Mouse (Mus musculus) stomach, postnatal 0 days (tissue): Measurements from ENCODE around the gene Epb41. TPM values are rescaled to one million over a fixed set of nuclear protein-coding genes. Genes with fewer than 3 reads are reported as not detected.

ENCODE experiments used
- ATAC-seq: fragments of 200-750 bp; cut with Nextera tagmentation; 2 replicates; pipeline ENCODE4 v1.8.0; 2017; ENCODE audit not compliant: low FRiP score, low TSS enrichment
- DNase-seq: peaks from one replicate; pipeline ENCODE4 v3.0.0-alpha.2; 2016; ENCODE audit warnings: low spot score
- H3K27ac ChIP-seq: fragments of 300-500 bp; sonication (generic); replicated peaks from 2 replicates; pipeline ENCODE4 v1.5.1; 2014; ENCODE audit warnings: mild to moderate bottlenecking, control low read depth
- H3K27me3 ChIP-seq: fragments of 300-500 bp; sonication (generic); 2 replicates; pipeline ENCODE4 v1.6.1; 2014; ENCODE audit warnings: low read length; ENCODE audit not compliant: control insufficient read depth, insufficient read depth
- H3K36me3 ChIP-seq: fragments of 300-500 bp; sonication (generic); 2 replicates; pipeline ENCODE4 v1.6.1; 2014; ENCODE audit warnings: low read length, mixed read lengths; ENCODE audit not compliant: control insufficient read depth, insufficient read depth
- H3K4me1 ChIP-seq: fragments of 300-500 bp; sonication (generic); replicated peaks from 2 replicates; pipeline ENCODE4 v1.6.1; 2014; ENCODE audit warnings: antibody characterized with exemption; ENCODE audit not compliant: control insufficient read depth, insufficient read depth
- H3K4me2 ChIP-seq: fragments of 300-500 bp; sonication (generic); replicated peaks from 2 replicates; pipeline ENCODE4 v1.6.1; 2014; ENCODE audit warnings: low read depth, mild to moderate bottlenecking, control low read depth, moderate library complexity
- H3K4me3 ChIP-seq: fragments of 300-500 bp; sonication (generic); 2 replicates; pipeline ENCODE4 v1.5.1; 2014; ENCODE audit warnings: low read depth, low read length, control low read depth
- H3K9ac ChIP-seq: fragments of 300-500 bp; sonication (generic); 2 replicates; pipeline ENCODE4 v1.6.1; 2014; ENCODE audit warnings: mild to moderate bottlenecking, low read length, control low read depth, mixed read lengths
- H3K9me3 ChIP-seq: fragments of 300-500 bp; sonication (generic); 2 replicates; pipeline ENCODE4 v1.6.1; 2016; ENCODE audit warnings: low read length; ENCODE audit not compliant: control insufficient read depth
- CTCF ChIP-seq: IDR thresholded peaks from 2 replicates; pipeline ENCODE4 v1.5.1; 2016; ENCODE audit warnings: antibody characterized with exemption, low read depth, mild to moderate bottlenecking, moderate library complexity
- EP300 ChIP-seq: optimal IDR thresholded peaks from 2 replicates; pipeline ENCODE3; 2016; ENCODE audit warnings: antibody characterized with exemption
- WGBS: fragments of 180-500 bp; shearing (Covaris S2); extraction: QIAGEN DNeasy Blood & Tissue Kit; methylation state at CpG from one replicate; pipeline ENCODE4 v1.1.7; 2014; 5-methylcytosine and 5-hydroxymethylcytosine counted together
- polyA plus RNA-seq: library from polyadenylated mRNA; unstranded; fragments of >200 nt; fragmentation: Nextera tagmentation; extraction: Ambion mirVana; gene quantifications from 2 replicates; pipeline ENCODE4 v1.2.1, GENCODE M21; 2015

Epb41 gene
- polyA plus RNA-seq, 1 experiment from 2014 or later: 24.3 TPM

DNA sequence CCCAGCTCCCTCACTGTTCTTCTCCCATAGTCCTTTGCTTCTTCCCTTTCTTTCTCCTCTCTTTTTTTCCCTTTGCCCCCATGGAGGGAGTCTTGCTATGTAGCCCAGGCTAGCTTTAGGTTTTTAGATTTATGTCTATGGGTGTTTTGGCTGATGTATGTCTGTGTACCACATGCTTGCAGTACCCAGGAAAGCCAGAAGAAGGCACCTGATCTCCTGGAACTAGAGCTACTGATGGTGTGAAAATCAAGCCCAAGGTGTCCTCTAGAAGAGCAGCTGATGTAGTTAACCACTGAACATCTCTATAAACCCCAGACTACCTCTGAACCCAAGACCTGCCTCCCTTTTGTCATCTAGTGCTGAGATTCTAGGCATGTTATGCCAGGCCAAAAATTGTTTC lies 93.4 kb downstream of the Epb41 start:
- TF ChIP-seq EP300: no peak
- TF ChIP-seq CTCF: peak; percentile 65
- no peaks in the 10 kb centered on the region for H3K9me3 ChIP-seq
- no peak overlapping the region for H3K27ac ChIP-seq
- H3K4me3 ChIP-seq: no peak overlapping the region
- no peaks in the 10 kb centered on the region for H3K4me1 ChIP-seq
- no peaks in the 10 kb centered on the region for H3K27me3 ChIP-seq
- H3K4me2 ChIP-seq: no peak overlapping the region
- no peaks in the 10 kb centered on the region for H3K36me3 ChIP-seq
- DNase-seq (no peak), ATAC-seq (no peak)
- no peak overlapping the region for H3K9ac ChIP-seq

DNA sequence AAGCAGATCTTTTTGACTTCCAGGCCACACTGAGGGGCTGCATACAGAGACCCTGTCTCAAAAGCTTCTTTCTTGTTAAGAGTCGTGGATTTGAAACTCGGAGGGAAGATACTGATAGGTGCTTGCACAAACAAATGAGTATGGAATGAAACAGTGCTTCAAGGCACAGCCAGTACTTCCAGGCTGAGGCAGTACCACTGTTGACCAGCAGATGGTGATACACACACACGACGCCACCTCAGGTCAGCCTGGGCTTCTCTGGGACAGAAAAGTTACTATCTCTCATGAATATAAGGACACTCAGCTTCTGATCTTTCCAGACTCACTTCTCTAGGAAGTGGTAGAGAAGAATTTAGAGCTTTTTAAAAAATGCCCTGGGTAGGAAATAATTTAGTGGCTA lies 97.9 kb downstream of the Epb41 start:
- Histone ChIP-seq H3K4me2 (no peak overlapping the region), H3K36me3 (no peaks in the 10 kb centered on the region), H3K9me3 (no peaks in the 10 kb centered on the region), H3K27ac (no peak overlapping the region), H3K27me3 (no peaks in the 10 kb centered on the region), H3K9ac (no peak overlapping the region), H3K4me3 (no peak overlapping the region), H3K4me1 (no peaks in the 10 kb centered on the region)
- DNase-seq (peak; percentile 79), ATAC-seq (peak; percentile 79; the same call in 1 of the 2 replicates)
- 11% methylated on average over 4 of the region's 4 CpGs for WGBS
- TF ChIP-seq EP300: no peak
- peak; percentile 98 for TF ChIP-seq CTCF

DNA sequence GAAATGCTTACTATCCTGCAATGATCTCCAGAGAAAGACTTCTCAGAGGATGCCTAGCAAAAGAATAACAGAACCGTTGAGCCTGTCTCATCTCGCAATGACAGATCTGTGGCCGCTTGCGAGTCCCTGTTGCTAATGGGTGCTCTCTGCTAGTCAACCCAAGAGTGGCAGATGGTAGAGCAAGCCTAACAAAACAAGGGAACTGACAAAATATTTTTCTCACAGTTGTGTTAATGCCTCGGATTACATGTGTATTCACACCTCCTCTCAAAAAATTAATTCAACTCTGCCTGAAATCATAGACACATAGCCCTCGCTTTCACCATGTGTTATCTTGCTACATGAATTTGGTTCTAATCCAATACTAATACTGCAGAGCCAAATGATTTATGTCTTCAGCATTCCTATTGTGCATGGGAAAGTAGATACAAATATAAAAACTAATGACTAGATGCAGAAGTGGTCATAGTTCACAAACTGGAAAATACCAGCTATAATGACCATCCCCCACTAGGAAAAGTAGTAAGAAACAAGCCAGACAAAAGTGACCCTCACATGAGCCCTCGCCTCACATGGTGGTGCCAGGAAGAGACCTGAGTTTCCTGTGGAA lies 104.8 kb downstream of the Epb41 start:
- no peak for TF ChIP-seq EP300
- TF ChIP-seq CTCF: no peak
- H3K36me3 ChIP-seq: 0 out of 2 replicates have a peak, but pooled peaks cover 9% of the 10 kb centered on the region
- H3K9me3 ChIP-seq: no peaks in the 10 kb centered on the region
- H3K27me3 ChIP-seq: no peaks in the 10 kb centered on the region
- H3K27ac ChIP-seq: no peak overlapping the region
- H3K4me2 ChIP-seq: no peak overlapping the region
- DNase-seq: no peak
- no peaks in the 10 kb centered on the region for H3K4me1 ChIP-seq
- H3K4me3 ChIP-seq: no peak overlapping the region
- WGBS: 72% methylated on average over 7 of the region's 7 CpGs
- no peak overlapping the region for H3K9ac ChIP-seq
- no peak for ATAC-seq

DNA sequence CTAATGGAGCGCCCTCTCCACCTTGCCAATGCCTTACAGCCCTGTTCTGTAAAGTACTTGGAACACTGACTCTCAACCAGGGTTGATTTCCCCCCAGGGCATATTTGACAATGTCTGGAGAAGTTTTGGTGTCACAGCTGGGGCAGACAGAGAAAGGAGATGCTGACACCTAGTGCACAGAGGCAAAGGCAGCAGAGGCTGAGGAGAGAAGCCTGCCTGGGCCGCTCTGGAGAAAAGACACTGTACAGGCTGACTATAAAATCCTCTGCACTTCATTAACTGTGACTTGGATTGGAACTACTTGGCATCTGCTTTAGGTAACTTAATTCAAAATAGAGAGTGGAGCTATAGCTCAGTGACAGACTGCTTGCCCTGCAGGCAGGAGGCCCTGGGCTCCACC lies 106.2 kb downstream of the Epb41 start:
- H3K27ac ChIP-seq: no peak overlapping the region
- H3K4me3 ChIP-seq: no peak overlapping the region
- 0 out of 2 replicates have a peak, but pooled peaks cover 9% of the 10 kb centered on the region for H3K36me3 ChIP-seq
- no peaks in the 10 kb centered on the region for H3K27me3 ChIP-seq
- peak; percentile 72 for TF ChIP-seq CTCF
- TF ChIP-seq EP300: no peak
- H3K4me2 ChIP-seq: no peak overlapping the region
- no peaks in the 10 kb centered on the region for H3K9me3 ChIP-seq
- no peaks in the 10 kb centered on the region for H3K4me1 ChIP-seq
- H3K9ac ChIP-seq: no peak overlapping the region
- ATAC-seq (no peak), DNase-seq (no peak)
- WGBS: 88% methylated on average over 2 of the region's 2 CpGs

DNA sequence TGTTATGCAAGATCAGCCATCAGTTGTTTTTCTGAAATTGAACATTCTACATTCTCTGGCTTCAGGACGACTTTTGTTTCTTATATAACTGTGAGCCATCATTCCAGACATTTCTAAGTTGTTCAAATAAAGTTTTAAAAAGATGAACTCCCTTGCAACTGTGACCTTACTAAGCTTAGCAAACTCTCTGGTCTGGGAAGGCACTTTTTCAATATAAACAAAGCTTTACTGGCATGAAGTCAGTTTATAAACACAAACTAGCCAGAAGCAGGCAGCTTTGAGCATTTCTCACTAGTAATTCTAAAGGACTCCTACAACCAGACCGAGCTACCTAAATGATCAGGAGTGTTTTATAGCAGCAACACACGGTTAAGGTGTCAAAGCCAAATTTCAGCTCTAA lies 118.0 kb downstream of the Epb41 start:
- DNase-seq (no peak), ATAC-seq (no peak)
- H3K4me1 ChIP-seq: no peaks in the 10 kb centered on the region
- peaks cover 3% of the 10 kb centered on the region; the same call in 1 of the 2 replicates for H3K36me3 ChIP-seq
- no peaks in the 10 kb centered on the region for H3K27me3 ChIP-seq
- H3K9ac ChIP-seq: no peak overlapping the region
- TF ChIP-seq EP300 (no peak), CTCF (no peak)
- 0 out of 2 replicates have a peak overlapping the region, but pooled peaks have one; percentile 36 for H3K27ac ChIP-seq
- no peak overlapping the region for H3K4me3 ChIP-seq
- H3K4me2 ChIP-seq: no peak overlapping the region
- H3K9me3 ChIP-seq: no peaks in the 10 kb centered on the region
- WGBS: 44% methylated on average over 3 of the region's 3 CpGs

DNA sequence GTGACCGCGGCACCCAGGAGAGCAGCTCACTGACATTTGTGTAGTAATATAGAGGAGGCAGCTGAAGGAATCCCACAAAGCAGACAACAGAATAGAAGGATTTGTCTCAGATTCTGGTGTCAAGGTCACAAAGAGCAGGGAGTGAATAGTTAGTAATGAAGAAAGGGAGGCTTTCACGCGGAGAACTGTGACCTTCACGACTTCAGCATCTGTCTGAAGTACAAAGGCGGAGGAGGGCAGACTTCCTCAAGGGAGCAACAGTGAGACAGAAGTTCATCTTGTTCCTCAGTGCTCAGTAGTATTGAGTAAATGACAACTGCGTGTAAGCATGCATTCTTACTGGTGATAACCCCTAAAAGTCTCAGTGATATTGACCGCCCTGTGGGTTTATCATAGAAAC lies 124.5 kb downstream of the Epb41 start:
- WGBS: 73% methylated on average over 8 of the region's 8 CpGs
- no peak overlapping the region for H3K4me3 ChIP-seq
- H3K9me3 ChIP-seq: no peaks in the 10 kb centered on the region
- no peaks in the 10 kb centered on the region for H3K4me1 ChIP-seq
- H3K27ac ChIP-seq: no peak overlapping the region
- DNase-seq (no peak), ATAC-seq (no peak)
- H3K9ac ChIP-seq: no peak overlapping the region
- H3K36me3 ChIP-seq: peaks cover 3% of the 10 kb centered on the region; the same call in 1 of the 2 replicates
- no peaks in the 10 kb centered on the region for H3K27me3 ChIP-seq
- TF ChIP-seq EP300 (no peak), CTCF (no peak)
- no peak overlapping the region for H3K4me2 ChIP-seq
